Mouse (Mus musculus): ENCODE data around the gene Kif1b. TPM values are rescaled to one million over a fixed set of nuclear protein-coding genes. Genes with fewer than 3 reads are reported as not detected.

The Kif1b gene
- total RNA-seq, 2 experiments from 2014 or later, result 221 to 265 TPM

GRCm38 (mm10) chr4:149322286-149322685, 14.8 kb upstream of the Kif1b start:
- intact Hi-C loops (cut with DNase I; ENCODE audit: low total_unique reads), result no loop called here
- DNase-seq, result no peak

GRCm38 (mm10) chr4:149319088-149319487, 11.6 kb upstream of the Kif1b start:
- intact Hi-C loops (cut with DNase I; ENCODE audit: low total_unique reads), result loop anchor here (10.0 kb wide), 1 partner anchor 54 kb away; no protein-coding TSS in a partner anchor
- no peak for DNase-seq

GRCm38 (mm10) chr4:149317387-149317786, 9.9 kb upstream of the Kif1b start:
- intact Hi-C loops (cut with DNase I; ENCODE audit: low total_unique reads), result loop anchor here (10.0 kb wide), 1 partner anchor 53 kb away; no protein-coding TSS in a partner anchor

GRCm38 (mm10) chr4:149314275-149314837, 6.9 kb upstream of the Kif1b start:
- intact Hi-C loops (cut with DNase I; ENCODE audit: low total_unique reads), result loop anchor here (10.0 kb wide), 1 partner anchor 50 kb away; no protein-coding TSS in a partner anchor
- DNase-seq, result no peak

More at GRCm38 (mm10) chr4:149317387-149317786, 9.9 kb upstream of the Kif1b start:
- DNase-seq, result no peak

- DNase-seq, result no peak
- intact Hi-C loops (cut with DNase I; ENCODE audit: low total_unique reads), result loop anchor here (10.0 kb wide), 1 partner anchor 49 kb away; no protein-coding TSS in a partner anchor
Measured at GRCm38 (mm10) chr4:149313558-149314253, 6.2 kb upstream of the Kif1b start.

GRCm38 (mm10) chr4:149311996-149312395, 4.5 kb upstream of the Kif1b start:
- intact Hi-C loops (cut with DNase I; ENCODE audit: low total_unique reads), result loop anchor here (10.0 kb wide), 1 partner anchor 47 kb away; no protein-coding TSS in a partner anchor
- DNase-seq, result no peak

GRCm38 (mm10) chr4:149308491-149308820, 963 bp upstream of the Kif1b start:
- intact Hi-C loops (cut with DNase I; ENCODE audit: low total_unique reads), result no loop called here

GRCm38 (mm10) chr4:149306712-149307595, 539 bp downstream of the Kif1b start:
- DNase-seq, result peak; percentile 86
- intact Hi-C loops (cut with DNase I; ENCODE audit: low total_unique reads), result no loop called here

More at GRCm38 (mm10) chr4:149308491-149308820, 963 bp upstream of the Kif1b start:
- DNase-seq, result no peak

GRCm38 (mm10) chr4:149305761-149306711, 1.5 kb downstream of the Kif1b start:
- intact Hi-C loops (cut with DNase I; ENCODE audit: low total_unique reads), result no loop called here
- DNase-seq, result no peak

- intact Hi-C loops (cut with DNase I; ENCODE audit: low total_unique reads), result no loop called here
- DNase-seq, result no peak
Measured at GRCm38 (mm10) chr4:149304466-149304865, 3.0 kb downstream of the Kif1b start.

GRCm38 (mm10) chr4:149303502-149303901, 4.0 kb downstream of the Kif1b start:
- intact Hi-C loops (cut with DNase I; ENCODE audit: low total_unique reads), result no loop called here
- no peak for DNase-seq

GRCm38 (mm10) chr4:149302751-149303150, 4.7 kb downstream of the Kif1b start:
- no peak for DNase-seq
- intact Hi-C loops (cut with DNase I; ENCODE audit: low total_unique reads), result no loop called here

GRCm38 (mm10) chr4:149302136-149302535, 5.4 kb downstream of the Kif1b start:
- intact Hi-C loops (cut with DNase I; ENCODE audit: low total_unique reads), result no loop called here
- DNase-seq, result no peak

- intact Hi-C loops (cut with DNase I; ENCODE audit: low total_unique reads), result no loop called here
- no peak for DNase-seq
Measured at GRCm38 (mm10) chr4:149296501-149296900, 11.0 kb downstream of the Kif1b start.

GRCm38 (mm10) chr4:149292984-149293383, 14.5 kb downstream of the Kif1b start:
- intact Hi-C loops (cut with DNase I; ENCODE audit: low total_unique reads), result no loop called here
- DNase-seq, result no peak

GRCm38 (mm10) chr4:149291061-149291460, 16.4 kb downstream of the Kif1b start:
- intact Hi-C loops (cut with DNase I; ENCODE audit: low total_unique reads), result no loop called here

GRCm38 (mm10) chr4:149290157-149290750, 17.2 kb downstream of the Kif1b start:
- intact Hi-C loops (cut with DNase I; ENCODE audit: low total_unique reads), result no loop called here
- no peak for DNase-seq

More at GRCm38 (mm10) chr4:149291061-149291460, 16.4 kb downstream of the Kif1b start:
- DNase-seq, result no peak

GRCm38 (mm10) chr4:149286287-149287137, 21.0 kb downstream of the Kif1b start:
- DNase-seq, result no peak
- intact Hi-C loops (cut with DNase I; ENCODE audit: low total_unique reads), result no loop called here
